Mouse (Mus musculus) embryonic facial prominence, embryonic 14.5 days (tissue): Measurements from ENCODE around the gene Hnrnph3. TPM values are rescaled to one million over a fixed set of nuclear protein-coding genes. Genes with fewer than 3 reads are reported as not detected.
A peak's percentile ranks its signal among the peaks of the same experiment; 100 is the strongest.

Experiments
- ATAC-seq: fragments of 200-750 bp; cut with Nextera tagmentation; 2 replicates; pipeline ENCODE4 v1.8.0; 2017; ENCODE audit warnings: low read depth, moderate number of reproducible peaks, moderate TSS enrichment
- DNase-seq: peaks from one replicate; pipeline ENCODE4 v3.0.0-alpha.2; 2015; ENCODE audit warnings: low spot score
- H3K27ac ChIP-seq: fragments of 300-500 bp; sonication (generic); replicated peaks from 2 replicates; pipeline ENCODE4 v1.5.1; 2014; ENCODE audit warnings: low read depth, mild to moderate bottlenecking, low read length, moderate library complexity
- H3K27me3 ChIP-seq: fragments of 300-500 bp; sonication (generic); replicated peaks from 2 replicates; pipeline ENCODE4 v1.6.1; 2014; ENCODE audit warnings: low read length; ENCODE audit not compliant: control insufficient read depth, insufficient read depth
- H3K36me3 ChIP-seq: fragments of 300-500 bp; sonication (generic); 2 replicates; pipeline ENCODE4 v1.6.1; 2014; ENCODE audit warnings: low read length, mixed read lengths; ENCODE audit not compliant: control insufficient read depth, insufficient read depth
- H3K4me1 ChIP-seq: fragments of 300-500 bp; sonication (generic); 2 replicates; pipeline ENCODE4 v1.6.1; 2014; ENCODE audit warnings: antibody characterized with exemption, low read length; ENCODE audit not compliant: control insufficient read depth, insufficient read depth
- H3K4me2 ChIP-seq: fragments of 300-500 bp; sonication (generic); 2 replicates; pipeline ENCODE4 v1.6.1; 2014; ENCODE audit warnings: low read depth, mild to moderate bottlenecking, low read length, moderate library complexity, mixed read lengths
- H3K4me3 ChIP-seq: fragments of 300-500 bp; sonication (generic); 2 replicates; pipeline ENCODE4 v1.5.1; 2014; ENCODE audit warnings: low read depth, mild to moderate bottlenecking, low read length
- H3K9ac ChIP-seq: fragments of 300-500 bp; sonication (generic); 2 replicates; pipeline ENCODE4 v1.6.1; 2014; ENCODE audit warnings: low read depth, mild to moderate bottlenecking, low read length, moderate library complexity, mixed read lengths
- H3K9me3 ChIP-seq: fragments of 300-500 bp; sonication (generic); 2 replicates; pipeline ENCODE4 v1.6.1; 2016; ENCODE audit warnings: low read length; ENCODE audit not compliant: control insufficient read depth
- whole genome bisulfite sequencing: fragments of 180-500 bp; shearing (Covaris S2); extraction: QIAGEN DNeasy Blood & Tissue Kit; methylation state at CpG from one replicate; pipeline ENCODE4 v1.1.7; 2014; 5-methylcytosine and 5-hydroxymethylcytosine counted together
- polyA plus RNA-seq: library from polyadenylated mRNA; unstranded; fragments of >200 nt; fragmentation: Nextera tagmentation; extraction: Ambion mirVana; gene quantifications from 2 replicates; pipeline ENCODE4 v1.2.1, GENCODE M21; 2014

Gene Hnrnph3
- polyA plus RNA-seq, 1 experiment from 2014 or later = 51.8 TPM

DNA sequence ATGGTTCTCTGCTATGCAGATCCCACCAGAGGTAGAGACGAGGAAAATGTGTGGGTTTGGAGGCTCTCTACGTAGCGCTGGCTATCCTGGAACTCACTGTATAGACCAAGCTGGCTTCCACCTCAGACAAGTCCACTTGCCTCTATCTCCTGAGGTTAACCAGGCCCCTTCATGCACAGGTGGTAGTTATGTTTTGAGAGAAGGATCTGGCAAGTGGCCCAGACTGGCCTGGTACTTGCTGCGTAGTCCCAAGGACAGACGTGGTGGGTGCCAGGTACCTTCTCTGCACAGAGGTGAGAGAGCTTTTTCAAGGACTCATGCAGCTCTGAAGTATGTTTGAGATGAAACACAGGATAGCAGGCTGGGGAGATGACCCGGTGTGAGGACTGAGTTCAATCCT is 39.5 kb downstream of the Hnrnph3 start:
- ATAC-seq = no peak
- no peaks in the 10 kb centered on the region for H3K27me3 ChIP-seq
- peaks cover 5% of the 10 kb centered on the region; the same call in 1 of the 2 replicates for H3K4me1 ChIP-seq
- H3K9me3 ChIP-seq = no peaks in the 10 kb centered on the region
- 90% methylated on average over 6 of the region's 6 CpGs for WGBS
- H3K36me3 ChIP-seq = peaks cover 55% of the 10 kb centered on the region
- no peak overlapping the region for H3K4me2 ChIP-seq
- no peak overlapping the region for H3K4me3 ChIP-seq
- DNase-seq = no peak
- no peak overlapping the region for H3K27ac ChIP-seq
- no peak overlapping the region for H3K9ac ChIP-seq

- no peak overlapping the region for H3K4me3 ChIP-seq
- no peak for DNase-seq
- peaks cover 5% of the 10 kb centered on the region; the same call in 1 of the 2 replicates for H3K4me1 ChIP-seq
- H3K27me3 ChIP-seq = no peaks in the 10 kb centered on the region
- no peak overlapping the region for H3K27ac ChIP-seq
- WGBS = 92% methylated on average over 11 of the region's 11 CpGs
- H3K36me3 ChIP-seq = peaks cover 51% of the 10 kb centered on the region
- no peak overlapping the region for H3K4me2 ChIP-seq
- ATAC-seq = no peak
- H3K9me3 ChIP-seq = no peaks in the 10 kb centered on the region
- no peak overlapping the region for H3K9ac ChIP-seq
These were observed 39.9 kb downstream of the Hnrnph3 start for GRCm38 (mm10) chr10:62984072-62984471.

DNA sequence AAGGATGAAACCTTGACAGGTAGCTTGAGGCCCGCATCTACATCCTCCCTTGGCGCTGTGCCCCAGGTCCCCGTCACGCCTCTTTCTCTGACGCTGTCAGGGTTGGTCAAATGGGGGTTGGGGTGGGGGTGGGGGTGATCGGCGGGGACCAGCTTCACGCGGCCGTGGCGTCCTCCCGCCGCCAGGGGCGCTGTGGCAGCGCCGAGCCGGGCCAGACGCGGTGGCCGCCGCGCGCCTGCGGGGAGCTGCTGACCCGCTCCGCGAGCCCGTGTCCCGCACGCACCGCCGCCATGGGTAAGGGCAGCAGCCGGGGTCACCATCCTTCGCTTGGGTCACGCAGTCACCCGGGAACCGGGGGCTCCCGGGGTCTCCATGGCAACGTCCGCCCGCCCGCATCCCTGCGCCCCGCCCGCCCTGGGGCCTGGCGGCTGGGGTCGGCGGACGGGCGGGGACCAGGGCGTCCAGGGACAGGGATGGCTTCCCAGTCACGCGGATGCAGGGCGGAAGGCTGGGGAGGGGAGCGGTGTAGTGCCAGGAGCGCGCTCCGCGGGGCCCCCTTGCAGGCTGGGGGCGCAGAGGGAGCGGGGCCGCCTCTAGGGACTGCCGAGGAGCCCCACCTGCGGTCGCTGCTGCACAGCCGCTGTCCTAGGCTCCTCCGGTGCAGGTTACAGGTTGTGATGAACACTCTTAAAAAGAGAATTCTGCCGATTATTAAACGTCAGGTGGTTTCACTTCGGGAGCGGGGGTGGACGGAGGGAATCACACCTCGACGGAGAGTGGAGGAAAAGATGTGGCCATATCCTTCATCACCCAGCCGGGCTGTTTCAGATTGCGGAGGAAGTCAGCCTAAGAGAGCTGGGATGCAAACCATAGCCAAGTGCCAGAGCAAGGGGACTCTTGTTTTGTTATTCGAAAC is 43.7 kb downstream of the Hnrnph3 start, which contains the start of gene Rufy2:
Gene Rufy2 (plus strand): TSS at position 185 of the 916 bp plus-strand sequence.
- H3K36me3 ChIP-seq = peaks cover 23% of the 10 kb centered on the region
- WGBS = under 1% methylated on average over 44 of the region's 77 CpGs
- ATAC-seq = peak; percentile 95
- peak within 1 kb of the TSS; percentile 59 for H3K4me2 ChIP-seq
- peak within 1 kb of the TSS; percentile 80 for H3K4me3 ChIP-seq
- peak; percentile 83 for DNase-seq
- H3K27me3 ChIP-seq = no peaks in the 10 kb centered on the region
- H3K9me3 ChIP-seq = no peaks in the 10 kb centered on the region
- H3K9ac ChIP-seq = peak within 1 kb of the TSS; percentile 88
- peaks cover 5% of the 10 kb centered on the region; the same call in 1 of the 2 replicates for H3K4me1 ChIP-seq
- H3K27ac ChIP-seq = peak within 1 kb of the TSS; percentile 71

DNA sequence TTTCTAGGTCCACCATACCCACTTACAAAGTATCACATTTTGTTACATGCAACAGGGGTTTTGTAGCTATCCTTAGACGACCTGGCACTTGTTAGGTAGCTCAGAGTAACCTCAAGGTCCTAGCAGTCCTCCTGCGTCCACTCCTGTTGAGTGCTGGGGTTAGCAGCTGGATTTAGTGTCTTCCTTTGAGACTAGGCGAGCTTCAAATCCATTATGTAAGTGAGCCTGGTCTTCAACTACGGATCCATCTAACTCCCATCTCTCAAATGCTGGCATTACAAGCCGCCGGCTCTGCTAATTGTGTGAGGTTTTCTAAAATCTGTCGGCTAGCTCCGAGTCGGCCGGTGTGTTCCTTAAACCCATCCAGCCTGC is 44.4 kb downstream of the Hnrnph3 start:
- ATAC-seq (peak; percentile 1; the same call in 1 of the 2 replicates), DNase-seq (no peak)
- H3K27ac ChIP-seq = no peak overlapping the region; the same call in 1 of the 2 replicates
- H3K27me3 ChIP-seq = no peaks in the 10 kb centered on the region
- H3K9me3 ChIP-seq = no peaks in the 10 kb centered on the region
- H3K36me3 ChIP-seq = peaks cover 17% of the 10 kb centered on the region
- H3K4me1 ChIP-seq = peaks cover 5% of the 10 kb centered on the region; the same call in 1 of the 2 replicates
- peak overlapping the region; percentile 59 for H3K4me2 ChIP-seq
- 10% methylated on average over 10 of the region's 10 CpGs for WGBS
- peak overlapping the region; percentile 80 for H3K4me3 ChIP-seq
- peak overlapping the region; percentile 88 for H3K9ac ChIP-seq

GRCm38 (mm10) chr10:62971821-62972220 is 52.2 kb downstream of the Hnrnph3 start:
- H3K9ac ChIP-seq = no peak overlapping the region
- no peaks in the 10 kb centered on the region for H3K4me1 ChIP-seq
- no peak for ATAC-seq
- H3K36me3 ChIP-seq = peaks cover 42% of the 10 kb centered on the region
- H3K27ac ChIP-seq = no peak overlapping the region
- 66% methylated on average over 16 of the region's 16 CpGs for WGBS
- no peaks in the 10 kb centered on the region for H3K9me3 ChIP-seq
- no peaks in the 10 kb centered on the region for H3K27me3 ChIP-seq
- H3K4me2 ChIP-seq = no peak overlapping the region
- no peak for DNase-seq
- H3K4me3 ChIP-seq = no peak overlapping the region

GRCm38 (mm10) chr10:62966291-62966690 is 57.7 kb downstream of the Hnrnph3 start:
- Histone ChIP-seq H3K9me3 (no peaks in the 10 kb centered on the region), H3K36me3 (peaks cover 78% of the 10 kb centered on the region), H3K4me2 (no peak overlapping the region), H3K9ac (no peak overlapping the region), H3K4me1 (no peaks in the 10 kb centered on the region), H3K27ac (no peak overlapping the region), H3K4me3 (no peak overlapping the region), H3K27me3 (no peaks in the 10 kb centered on the region)
- DNase-seq (no peak), ATAC-seq (no peak)
- WGBS = 93% methylated on average over 15 of the region's 15 CpGs

DNA sequence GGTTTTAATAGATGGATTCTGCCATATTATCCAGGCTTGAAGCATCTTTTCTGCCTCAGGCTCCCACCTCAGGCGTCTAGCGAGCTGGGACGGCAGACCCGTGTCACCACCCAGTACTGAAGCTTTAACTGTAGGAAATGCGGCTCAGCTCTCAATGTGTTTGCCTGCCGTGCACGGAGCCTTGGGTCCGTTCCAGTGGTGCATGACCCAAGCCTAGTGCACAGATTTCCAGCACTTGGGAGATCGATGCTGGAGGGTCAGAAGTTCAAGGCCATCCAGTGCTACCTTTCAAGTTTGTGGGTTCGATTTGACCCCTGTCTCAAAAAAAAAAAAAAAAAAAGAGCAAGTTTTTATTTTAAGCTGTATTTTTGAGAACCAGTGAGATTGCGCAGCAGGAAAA is 58.2 kb downstream of the Hnrnph3 start:
- no peak for DNase-seq
- ATAC-seq = no peak
- 93% methylated on average over 11 of the region's 11 CpGs for WGBS

More for the DNA sequence above, 58.2 kb downstream of the Hnrnph3 start:
- no peak overlapping the region for H3K9ac ChIP-seq
- H3K9me3 ChIP-seq = no peaks in the 10 kb centered on the region
- no peak overlapping the region for H3K4me3 ChIP-seq
- H3K4me1 ChIP-seq = no peaks in the 10 kb centered on the region
- H3K4me2 ChIP-seq = no peak overlapping the region
- H3K27ac ChIP-seq = no peak overlapping the region
- H3K36me3 ChIP-seq = peaks cover 81% of the 10 kb centered on the region
- no peaks in the 10 kb centered on the region for H3K27me3 ChIP-seq
